Mouse (Mus musculus): ENCODE results near the gene Crabp2. TPM values are rescaled to one million over a fixed set of nuclear protein-coding genes. Genes with fewer than 3 reads are reported as not detected.
A peak's percentile ranks its signal among the peaks of the same experiment; 100 is the strongest.

Crabp2 gene
- polyA plus RNA-seq, 1 experiment from 2014 or later, result 49.1 TPM

DNA sequence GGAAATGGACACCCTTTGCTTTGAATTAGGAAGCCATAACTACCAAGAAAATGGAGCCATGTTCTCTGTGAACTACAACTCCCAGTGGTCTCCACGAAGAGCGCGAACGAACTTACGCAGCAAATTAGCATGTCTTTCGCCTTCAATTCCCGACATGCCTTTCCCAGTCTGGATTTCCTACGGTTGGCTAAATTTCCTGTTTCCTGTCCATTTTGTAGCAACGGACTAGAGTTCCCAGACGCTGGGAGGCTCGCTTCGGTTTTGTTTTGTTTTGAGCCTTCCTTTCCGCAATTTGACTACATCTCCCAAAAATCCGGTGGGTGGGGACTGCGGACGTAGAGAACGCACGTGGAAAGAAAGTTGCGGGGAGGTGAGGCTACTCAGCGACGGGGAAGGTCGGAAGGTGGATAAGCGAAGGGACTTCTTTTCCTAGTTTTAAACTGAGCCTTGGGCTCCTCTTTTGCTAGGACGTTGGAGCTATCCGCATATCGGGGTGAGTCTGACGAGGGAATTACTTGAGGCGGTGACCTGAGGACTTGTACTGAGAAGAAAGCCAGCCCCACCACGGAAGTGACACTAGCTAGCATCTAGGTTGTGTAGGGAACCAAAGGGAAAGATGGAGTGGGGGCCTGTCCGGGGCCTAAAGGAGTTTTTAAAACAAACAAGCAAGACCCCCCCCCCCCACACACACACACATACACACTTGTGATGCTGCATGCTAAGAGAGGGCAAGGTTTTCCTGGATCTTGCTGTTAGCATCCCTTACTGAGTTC lies 28.9 kb upstream of the Crabp2 start, which contains the start of gene Mrpl24:
Mrpl24 (plus strand) TSS at position 171 of the 773 bp plus-strand sequence.
- Histone ChIP-seq H3K4me3 (ENCODE audit: low read length) (peak within 1 kb of the TSS; percentile 62), H3K4me1 (ENCODE audit: control insufficient read depth, insufficient read depth, low read depth, low read length) (peaks cover 9% of the 10 kb centered on the region), H3K27ac (ENCODE audit: low read depth, low read length) (peak within 1 kb of the TSS; percentile 41), H3K27me3 (replicated peaks; ENCODE audit: control insufficient read depth, insufficient read depth, low read length) (no peaks in the 10 kb centered on the region), H3K36me3 (ENCODE audit: control insufficient read depth, insufficient read depth, low read length) (peaks cover 31% of the 10 kb centered on the region), H3K9ac (ENCODE audit: low read depth, low read length) (peak within 1 kb of the TSS; percentile 64), H3K4me2 (ENCODE audit: low read length) (peak within 1 kb of the TSS; percentile 83), H3K9me3 (ENCODE audit: control insufficient read depth, low read length) (no peaks in the 10 kb centered on the region)
- ATAC-seq, result peak; percentile 88
- under 1% methylated on average over 30 of the region's 30 CpGs for WGBS

DNA sequence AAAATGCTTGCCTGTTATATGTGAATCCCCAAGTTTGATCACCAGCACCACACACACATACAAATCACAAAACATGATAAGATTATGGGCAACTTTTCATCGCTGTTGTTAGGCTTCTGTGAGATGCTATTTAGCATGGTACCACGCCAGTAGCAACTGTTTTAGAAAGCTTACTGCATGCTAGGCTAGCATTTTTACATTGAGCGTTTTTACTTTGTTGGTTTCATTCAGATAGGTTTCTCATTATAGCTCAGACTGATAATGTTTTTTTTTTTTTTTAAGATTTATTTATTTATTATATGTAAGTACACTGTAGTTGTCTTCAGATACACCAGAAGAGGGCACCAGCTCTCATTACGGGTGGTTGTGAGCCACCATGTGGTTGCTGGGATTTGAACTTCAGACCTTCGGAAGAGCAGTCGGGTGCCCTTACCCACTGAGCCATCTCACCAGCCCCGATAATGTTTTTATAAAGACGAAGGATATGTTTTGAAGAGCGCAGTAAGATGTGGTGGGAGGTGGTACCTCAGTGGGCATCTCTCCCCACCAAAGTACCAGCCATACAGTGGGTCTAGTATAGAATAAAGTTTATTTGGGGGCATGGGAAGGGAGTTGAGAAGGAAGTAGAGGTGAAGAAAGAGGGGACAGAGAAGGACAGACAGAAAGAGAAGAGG lies 28.1 kb upstream of the Crabp2 start:
- no peaks in the 10 kb centered on the region for H3K27me3 ChIP-seq (replicated peaks; ENCODE audit: control insufficient read depth, insufficient read depth, low read length)
- H3K4me2 ChIP-seq (ENCODE audit: low read length), result peak overlapping the region; percentile 83
- H3K9ac ChIP-seq (ENCODE audit: low read depth, low read length), result no peak overlapping the region; the same call in 1 of the 2 replicates
- no peak for ATAC-seq
- peaks cover 9% of the 10 kb centered on the region for H3K4me1 ChIP-seq (ENCODE audit: control insufficient read depth, insufficient read depth, low read depth, low read length)
- H3K4me3 ChIP-seq (ENCODE audit: low read length), result peak overlapping the region; percentile 62
- H3K36me3 ChIP-seq (ENCODE audit: control insufficient read depth, insufficient read depth, low read length), result peaks cover 32% of the 10 kb centered on the region
- no peaks in the 10 kb centered on the region for H3K9me3 ChIP-seq (ENCODE audit: control insufficient read depth, low read length)
- 65% methylated on average over 9 of the region's 9 CpGs for WGBS
- H3K27ac ChIP-seq (ENCODE audit: low read depth, low read length), result no peak overlapping the region

- no peak for ATAC-seq
- no peaks in the 10 kb centered on the region for H3K27me3 ChIP-seq (replicated peaks; ENCODE audit: control insufficient read depth, insufficient read depth, low read length)
- WGBS, result 89% methylated on average over 7 of the region's 7 CpGs
- H3K36me3 ChIP-seq (ENCODE audit: control insufficient read depth, insufficient read depth, low read length), result peaks cover 33% of the 10 kb centered on the region
- H3K9me3 ChIP-seq (ENCODE audit: control insufficient read depth, low read length), result no peaks in the 10 kb centered on the region
- H3K4me2 ChIP-seq (ENCODE audit: low read length), result no peak overlapping the region
- H3K27ac ChIP-seq (ENCODE audit: low read depth, low read length), result no peak overlapping the region
- no peak overlapping the region for H3K9ac ChIP-seq (ENCODE audit: low read depth, low read length)
- peaks cover 12% of the 10 kb centered on the region for H3K4me1 ChIP-seq (ENCODE audit: control insufficient read depth, insufficient read depth, low read depth, low read length)
- H3K4me3 ChIP-seq (ENCODE audit: low read length), result no peak overlapping the region
These were observed 23.5 kb upstream of the Crabp2 start for GRCm38 (mm10) chr3:87924996-87925395.

GRCm38 (mm10) chr3:87927452-87927851 lies 21.0 kb upstream of the Crabp2 start:
- Histone ChIP-seq H3K27me3 (replicated peaks; ENCODE audit: control insufficient read depth, insufficient read depth, low read length) (no peaks in the 10 kb centered on the region), H3K4me2 (ENCODE audit: low read length) (no peak overlapping the region), H3K27ac (ENCODE audit: low read depth, low read length) (no peak overlapping the region), H3K4me1 (ENCODE audit: control insufficient read depth, insufficient read depth, low read depth, low read length) (peaks cover 25% of the 10 kb centered on the region), H3K9ac (ENCODE audit: low read depth, low read length) (no peak overlapping the region), H3K9me3 (ENCODE audit: control insufficient read depth, low read length) (no peaks in the 10 kb centered on the region), H3K36me3 (ENCODE audit: control insufficient read depth, insufficient read depth, low read length) (peaks cover 35% of the 10 kb centered on the region), H3K4me3 (ENCODE audit: low read length) (no peak overlapping the region)
- ATAC-seq, result no peak
- 90% methylated on average over 5 of the region's 5 CpGs for WGBS

GRCm38 (mm10) chr3:87929341-87930077 lies 19.0 kb upstream of the Crabp2 start:
- Histone ChIP-seq H3K27ac (ENCODE audit: low read depth, low read length) (peak overlapping the region; percentile 58), H3K4me3 (ENCODE audit: low read length) (peak overlapping the region; percentile 56), H3K4me2 (ENCODE audit: low read length) (peak overlapping the region; percentile 85), H3K9ac (ENCODE audit: low read depth, low read length) (peak overlapping the region; percentile 71), H3K9me3 (ENCODE audit: control insufficient read depth, low read length) (no peaks in the 10 kb centered on the region), H3K27me3 (replicated peaks; ENCODE audit: control insufficient read depth, insufficient read depth, low read length) (no peaks in the 10 kb centered on the region), H3K36me3 (ENCODE audit: control insufficient read depth, insufficient read depth, low read length) (peaks cover 21% of the 10 kb centered on the region), H3K4me1 (ENCODE audit: control insufficient read depth, insufficient read depth, low read depth, low read length) (peaks cover 28% of the 10 kb centered on the region)
- ATAC-seq, result no peak; the same call in 1 of the 2 replicates
- WGBS, result 7% methylated on average over 26 of the region's 26 CpGs

GRCm38 (mm10) chr3:87930078-87930795 lies 18.2 kb upstream of the Crabp2 start, which contains the start of the genes Isg20l2 and Rrnad1:
Gene Isg20l2 (plus strand): TSS chr3:87930314.
Gene Rrnad1 (minus strand): TSS chr3:87930717.
- Histone ChIP-seq H3K4me3 (ENCODE audit: low read length) (peak within 1 kb of the TSS; percentile 56), H3K9ac (ENCODE audit: low read depth, low read length) (peak within 1 kb of the TSS; percentile 71), H3K27me3 (replicated peaks; ENCODE audit: control insufficient read depth, insufficient read depth, low read length) (no peaks in the 10 kb centered on the region), H3K4me1 (ENCODE audit: control insufficient read depth, insufficient read depth, low read depth, low read length) (peaks cover 28% of the 10 kb centered on the region), H3K4me2 (ENCODE audit: low read length) (peak within 1 kb of the TSS; percentile 85), H3K36me3 (ENCODE audit: control insufficient read depth, insufficient read depth, low read length) (peaks cover 14% of the 10 kb centered on the region), H3K27ac (ENCODE audit: low read depth, low read length) (peak within 1 kb of the TSS; percentile 92), H3K9me3 (ENCODE audit: control insufficient read depth, low read length) (no peaks in the 10 kb centered on the region)
- WGBS, result under 1% methylated on average over 52 of the region's 78 CpGs
- ATAC-seq, result peak; percentile 98

- H3K9ac ChIP-seq (ENCODE audit: low read depth, low read length), result no peak overlapping the region
- peaks cover 28% of the 10 kb centered on the region for H3K4me1 ChIP-seq (ENCODE audit: control insufficient read depth, insufficient read depth, low read depth, low read length)
- no peaks in the 10 kb centered on the region for H3K9me3 ChIP-seq (ENCODE audit: control insufficient read depth, low read length)
- peaks cover 15% of the 10 kb centered on the region for H3K36me3 ChIP-seq (ENCODE audit: control insufficient read depth, insufficient read depth, low read length)
- no peak overlapping the region for H3K4me3 ChIP-seq (ENCODE audit: low read length)
- no peaks in the 10 kb centered on the region for H3K27me3 ChIP-seq (replicated peaks; ENCODE audit: control insufficient read depth, insufficient read depth, low read length)
- WGBS, result 85% methylated on average over 5 of the region's 5 CpGs
- H3K27ac ChIP-seq (ENCODE audit: low read depth, low read length), result no peak overlapping the region
- H3K4me2 ChIP-seq (ENCODE audit: low read length), result no peak overlapping the region
- no peak for ATAC-seq
These were observed 14.4 kb upstream of the Crabp2 start for GRCm38 (mm10) chr3:87934026-87934425.

DNA sequence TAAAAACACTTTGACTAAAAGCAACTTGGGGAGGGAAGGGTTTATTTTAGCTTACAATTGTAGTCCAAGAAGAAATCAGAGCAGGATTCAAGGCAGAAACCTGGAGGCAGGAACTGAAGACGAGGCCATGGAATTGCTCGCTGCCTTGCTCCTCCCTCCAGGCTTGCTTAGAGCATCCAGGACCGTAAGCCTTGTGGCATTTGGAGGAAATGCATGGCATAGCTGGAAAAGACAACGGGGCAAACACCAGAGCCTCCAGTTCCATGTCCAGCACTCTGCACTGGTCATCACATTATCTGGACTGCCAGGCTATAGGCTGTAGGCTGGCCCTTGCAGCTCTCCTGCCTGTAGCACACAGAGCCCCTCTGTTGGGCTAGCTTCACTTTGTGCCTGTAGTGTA lies 14.0 kb upstream of the Crabp2 start:
- ATAC-seq, result no peak
- Histone ChIP-seq H3K27ac (ENCODE audit: low read depth, low read length) (no peak overlapping the region), H3K4me2 (ENCODE audit: low read length) (no peak overlapping the region), H3K27me3 (replicated peaks; ENCODE audit: control insufficient read depth, insufficient read depth, low read length) (no peaks in the 10 kb centered on the region), H3K9me3 (ENCODE audit: control insufficient read depth, low read length) (no peaks in the 10 kb centered on the region), H3K36me3 (ENCODE audit: control insufficient read depth, insufficient read depth, low read length) (peaks cover 19% of the 10 kb centered on the region), H3K4me3 (ENCODE audit: low read length) (no peak overlapping the region), H3K9ac (ENCODE audit: low read depth, low read length) (no peak overlapping the region), H3K4me1 (ENCODE audit: control insufficient read depth, insufficient read depth, low read depth, low read length) (peaks cover 24% of the 10 kb centered on the region)
- 65% methylated on average over 4 of the region's 4 CpGs for WGBS
